Mouse (Mus musculus) cortical plate, adult 2 months (tissue): ENCODE data around the gene Fbxl7.

ENCODE experiments used
- CTCF ChIP-seq: fragments of 200-500 bp; IDR thresholded peaks from 2 replicates; pipeline ENCODE4 v1.5.1; 2011; ENCODE audit warnings: mild to moderate bottlenecking, control low read depth, low read length; ENCODE audit not compliant: insufficient read depth; ENCODE audit errors: extremely low read depth
- POLR2A ChIP-seq: fragments of 200-500 bp; IDR thresholded peaks from 2 replicates; pipeline ENCODE4 v1.6.1; 2011; ENCODE audit warnings: mild to moderate bottlenecking, low read length, control low read depth; ENCODE audit not compliant: insufficient read depth; ENCODE audit errors: extremely low read depth

DNA sequence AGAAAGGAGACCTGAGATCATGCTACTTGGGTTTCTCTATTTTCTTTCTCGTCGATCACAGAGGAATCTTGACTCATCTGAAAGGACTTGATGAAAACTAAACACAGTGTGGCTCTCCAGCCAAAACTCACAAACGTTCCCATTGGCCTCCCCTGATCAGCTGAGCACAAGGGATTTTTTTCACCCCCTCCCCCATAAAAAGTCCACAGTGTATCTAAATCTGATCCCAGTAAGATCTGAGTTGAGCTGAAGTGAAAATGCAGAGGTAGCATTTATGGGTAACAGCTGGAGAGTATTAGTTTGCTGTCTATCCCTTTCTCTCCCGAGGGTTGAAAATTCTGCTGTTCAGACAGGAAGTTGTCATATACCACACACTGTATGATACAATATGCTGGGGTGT lies 2.2 kb downstream of the Fbxl7 start:
- no peak for TF ChIP-seq POLR2A
- no peak for TF ChIP-seq CTCF
